Mouse (Mus musculus) 3134 (cell line): ENCODE measurements around the gene C8g.

ENCODE experiments used
- DNase-seq: peaks from one replicate; pipeline ENCODE4 v3.0.0-alpha.2; 2011; ENCODE audit warnings: low spot score; ENCODE audit not compliant: insufficient read length; ENCODE audit errors: extremely low read depth

C8g gene

DNA sequence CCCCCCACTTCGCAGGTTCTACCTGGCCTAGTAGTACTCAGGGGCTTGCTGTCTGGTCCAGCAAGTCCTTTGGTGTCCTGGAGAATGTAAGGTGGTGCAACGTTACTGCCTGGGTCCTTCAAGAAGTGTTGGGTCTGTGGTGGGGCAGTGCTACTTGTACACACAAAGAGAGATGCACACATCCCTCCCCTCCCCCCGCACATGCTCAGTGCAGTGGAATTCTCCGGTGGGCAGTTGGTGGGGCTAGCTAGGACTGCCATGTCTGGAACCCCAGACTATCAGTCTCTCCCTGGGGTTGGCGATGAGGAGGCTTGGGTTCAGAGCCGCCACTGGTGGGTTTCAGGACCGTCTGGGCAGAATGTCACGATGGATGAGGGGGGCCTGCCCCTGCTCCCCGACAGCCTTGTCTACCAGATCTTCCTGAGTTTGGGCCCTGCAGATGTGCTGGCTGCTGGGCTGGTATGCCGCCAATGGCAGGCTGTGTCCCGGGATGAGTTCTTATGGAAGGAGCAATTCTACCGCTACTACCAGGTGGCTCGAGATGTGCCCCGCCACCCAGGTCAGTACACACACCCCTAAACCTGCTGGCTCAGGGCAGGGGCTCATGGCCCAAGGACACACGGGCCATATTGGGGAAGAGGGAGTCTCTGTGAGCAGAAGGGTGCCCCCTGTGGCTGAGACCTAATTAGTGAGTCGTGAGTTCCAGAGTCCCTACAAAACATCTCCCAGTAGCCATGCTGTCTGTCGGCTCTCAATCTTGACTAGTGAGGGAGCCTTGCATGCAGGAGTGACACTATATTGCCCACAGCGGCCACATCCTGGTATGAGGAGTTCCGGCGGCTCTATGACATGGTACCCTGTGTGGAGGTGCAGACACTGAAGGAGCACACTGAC lies at the start of gene C8g:
Gene C8g (minus strand): TSS at position 127 of the 894 bp plus-strand sequence.
- DNase-seq: no peak

DNA sequence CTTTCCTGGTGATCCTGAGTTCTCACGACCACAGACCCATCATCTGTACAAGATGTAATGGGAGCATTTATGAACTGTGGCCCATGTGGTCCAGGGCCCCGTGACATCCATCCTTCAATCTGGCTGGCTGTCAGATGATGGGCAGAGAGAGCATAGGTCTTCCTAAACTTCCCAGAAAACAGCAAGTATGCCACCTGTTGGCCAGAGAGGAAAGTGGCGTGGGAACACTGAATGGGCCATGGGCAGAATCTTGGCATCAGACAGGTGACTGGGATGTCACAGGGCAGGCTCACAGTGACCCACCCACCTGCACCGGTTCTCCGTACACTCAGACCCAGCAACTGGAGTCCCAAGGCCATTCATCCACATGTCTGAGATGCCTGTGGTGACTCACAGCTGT lies 49.7 kb upstream of the C8g start:
- peak; percentile 56 for DNase-seq

DNA sequence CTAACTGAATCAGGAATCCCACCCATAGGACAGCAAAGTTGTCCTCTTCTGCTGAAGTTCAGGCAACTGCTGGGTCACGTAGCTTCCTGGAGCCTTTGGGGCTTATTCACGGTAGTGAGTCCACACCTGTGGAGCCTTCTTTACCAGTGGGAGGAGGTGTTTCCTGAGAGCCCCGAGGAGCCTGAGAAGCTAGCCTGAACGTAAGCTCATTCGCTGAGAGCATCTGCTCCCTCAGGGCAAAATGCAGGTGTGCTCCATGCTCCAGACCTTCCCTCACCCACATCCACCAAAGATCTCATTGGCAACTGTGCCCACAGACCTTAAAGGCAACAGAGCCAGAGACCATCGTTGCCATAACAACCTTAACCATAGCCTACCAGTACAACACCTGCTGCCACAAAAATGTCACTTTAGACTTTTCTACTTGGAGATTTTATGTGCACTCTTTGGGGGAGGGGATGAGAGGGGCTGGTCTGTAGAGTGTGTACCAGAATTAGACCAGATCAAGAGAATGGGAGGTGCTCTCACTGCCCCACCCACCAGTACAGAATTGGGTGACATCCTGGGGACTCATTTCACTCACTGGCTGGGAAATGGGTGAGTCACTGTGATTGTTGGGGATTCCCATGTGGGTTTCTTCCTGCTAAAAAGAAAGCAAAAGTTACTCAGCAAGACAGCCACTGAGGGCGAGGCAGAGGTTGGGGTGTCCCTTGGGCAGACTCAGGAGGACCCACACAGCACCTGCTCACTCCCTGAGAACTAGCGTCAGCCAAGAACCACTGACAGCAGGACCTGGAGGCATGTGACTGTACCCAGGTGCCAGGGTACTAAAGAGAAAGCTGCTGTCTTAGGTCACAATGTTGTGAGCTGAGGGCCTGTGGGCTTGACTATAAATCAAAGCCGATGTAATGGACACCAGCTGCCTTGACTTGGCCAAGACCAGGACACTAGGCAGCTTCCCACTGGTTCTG lies 47.8 kb upstream of the C8g start:
- peak; percentile 72 for DNase-seq

DNA sequence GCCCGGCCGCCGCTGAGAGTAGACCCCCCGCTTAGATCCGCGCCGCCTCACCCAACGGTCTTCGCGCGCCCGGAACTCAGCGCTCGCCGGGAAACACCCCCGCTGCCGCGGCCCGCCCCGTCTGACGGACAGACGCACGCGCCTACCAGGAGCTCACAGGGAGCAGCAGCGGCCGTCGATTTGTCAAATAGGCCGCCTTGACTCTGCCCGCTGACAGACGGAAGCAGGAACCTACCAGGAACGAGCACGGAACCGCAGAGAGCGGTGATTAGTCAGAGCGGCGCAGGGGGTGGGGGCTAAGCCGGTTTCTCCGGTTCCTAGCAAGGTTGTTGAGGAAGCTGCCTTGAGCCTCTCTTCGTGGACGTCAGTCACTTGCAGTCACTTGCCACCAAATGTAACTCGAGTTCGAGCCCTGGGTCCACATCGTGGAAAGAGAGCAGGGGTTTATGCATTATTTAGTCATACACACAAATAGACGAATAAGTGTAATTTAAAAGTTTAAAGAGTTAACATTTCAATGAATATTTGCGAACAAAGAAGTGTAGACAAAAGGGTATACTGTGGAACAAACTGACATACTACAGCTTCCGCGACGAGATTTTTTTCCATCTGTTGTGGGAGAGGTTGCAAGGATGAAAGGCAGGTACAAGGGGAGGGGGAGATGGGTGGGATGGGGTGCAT lies 45.4 kb upstream of the C8g start, which contains the start of gene Traf2:
Gene Traf2 (minus strand): TSS at position 130 of the 681 bp plus-strand sequence.
- peak; percentile 99 for DNase-seq

DNA sequence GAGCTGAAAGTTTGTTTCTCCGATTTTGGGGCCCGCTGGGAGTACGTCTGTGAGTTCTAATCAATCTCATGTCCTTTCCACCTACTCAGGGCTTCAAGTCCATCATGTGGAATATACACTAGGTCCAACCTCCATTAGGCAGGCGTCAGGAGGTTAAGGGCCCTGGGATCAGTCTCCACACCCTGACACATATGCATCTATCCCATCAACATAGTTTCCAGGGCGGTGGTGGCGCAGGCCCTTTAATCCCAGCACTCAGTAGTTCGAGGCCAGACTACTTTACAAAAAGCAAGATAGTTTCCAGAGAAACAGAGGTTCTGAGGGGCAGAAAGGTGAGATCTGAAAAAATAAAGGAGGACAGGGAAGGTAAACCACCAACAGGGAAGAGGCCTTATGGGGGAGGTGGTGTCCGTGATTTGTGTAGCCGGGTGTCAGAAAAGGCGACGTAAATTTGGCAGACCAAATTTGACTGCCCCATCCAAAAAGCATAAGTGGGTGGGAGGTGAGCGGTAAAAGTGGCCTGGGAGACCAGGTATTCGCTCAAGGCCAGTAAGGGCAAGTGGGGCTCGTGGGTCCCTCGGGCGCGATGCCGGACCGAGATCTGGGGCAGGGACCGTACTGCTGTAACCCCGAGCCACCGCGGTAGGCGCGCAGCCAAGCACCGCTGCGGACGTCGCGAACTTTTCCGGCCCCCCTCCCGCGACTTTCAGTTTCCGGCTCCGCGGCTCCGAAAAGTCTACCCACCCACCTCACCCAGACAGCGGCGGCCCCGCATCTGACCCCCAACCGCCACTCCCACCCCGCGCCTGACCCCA lies 44.7 kb upstream of the C8g start:
- no peak for DNase-seq

DNA sequence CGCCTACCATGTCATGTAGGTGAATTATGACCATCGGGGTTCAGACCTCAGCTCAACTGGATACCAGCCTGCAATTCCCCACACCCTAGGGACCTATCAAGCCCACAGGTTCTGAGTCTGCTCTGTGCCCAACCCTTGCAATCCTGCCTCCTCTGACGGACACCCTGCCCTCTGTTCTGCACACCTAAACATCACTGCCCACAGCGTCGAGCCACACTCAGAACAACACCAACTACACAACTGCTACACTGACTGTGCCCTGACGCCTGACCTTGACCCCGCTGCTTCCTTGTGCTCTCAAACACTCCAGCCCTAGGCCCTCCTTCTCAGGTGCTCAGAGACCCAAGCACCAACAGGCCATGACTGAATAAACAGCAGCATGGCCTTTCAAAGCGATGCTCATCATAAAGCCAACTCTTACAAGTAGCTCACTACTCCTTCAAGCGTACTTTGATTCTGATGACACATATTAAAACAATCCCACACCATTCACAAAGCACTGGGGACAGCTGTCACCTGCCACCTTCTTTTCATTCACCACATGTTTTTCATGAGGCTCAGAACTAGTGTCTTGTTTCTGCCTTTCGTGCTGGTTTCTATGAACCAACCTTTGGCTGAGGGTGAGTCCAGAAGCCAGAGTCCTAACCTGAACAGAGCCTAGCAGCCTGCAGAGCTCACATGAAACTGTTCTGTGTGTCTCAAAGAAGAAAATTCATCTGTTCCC lies 40.3 kb upstream of the C8g start:
- peak; percentile 34 for DNase-seq

DNA sequence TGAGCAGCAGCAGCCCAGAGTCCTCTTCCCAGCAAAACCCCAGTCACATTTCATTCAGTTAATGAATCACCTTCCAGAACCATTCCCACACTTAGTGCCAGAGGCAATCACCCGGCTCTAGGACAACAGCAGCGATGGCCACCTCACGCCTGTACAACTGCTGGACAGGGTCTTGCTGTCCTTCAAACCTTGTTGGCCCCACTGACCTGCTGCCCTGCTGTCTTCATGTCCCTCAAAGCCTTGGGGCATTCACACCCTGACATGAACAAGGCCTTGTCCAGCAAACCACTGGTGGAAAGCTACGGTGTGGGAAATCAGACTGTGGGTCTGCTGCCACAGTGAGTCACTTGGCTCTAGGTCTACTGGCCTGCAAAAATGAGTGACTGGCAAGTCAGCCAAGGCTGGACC lies 39.0 kb upstream of the C8g start:
- DNase-seq: peak; percentile 77

DNA sequence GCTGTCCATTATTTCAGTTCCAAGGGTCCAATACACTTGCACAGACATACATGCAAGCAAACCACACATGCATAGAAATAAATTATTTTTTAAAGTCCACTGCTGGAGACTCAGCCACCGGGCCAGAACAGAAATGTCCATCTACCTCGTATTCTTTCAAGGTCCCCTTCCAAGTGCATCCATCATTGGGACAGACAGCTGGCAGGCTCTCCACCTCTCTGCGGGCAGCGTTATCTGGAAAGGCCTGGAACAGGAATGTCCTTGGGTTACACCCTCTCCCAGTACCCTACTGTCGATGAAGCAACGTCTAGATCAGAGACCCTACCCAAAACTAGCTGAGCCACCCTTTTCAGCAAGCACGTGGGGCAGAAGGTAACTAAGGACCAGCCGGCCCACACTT lies 35.0 kb upstream of the C8g start:
- DNase-seq: no peak

DNA sequence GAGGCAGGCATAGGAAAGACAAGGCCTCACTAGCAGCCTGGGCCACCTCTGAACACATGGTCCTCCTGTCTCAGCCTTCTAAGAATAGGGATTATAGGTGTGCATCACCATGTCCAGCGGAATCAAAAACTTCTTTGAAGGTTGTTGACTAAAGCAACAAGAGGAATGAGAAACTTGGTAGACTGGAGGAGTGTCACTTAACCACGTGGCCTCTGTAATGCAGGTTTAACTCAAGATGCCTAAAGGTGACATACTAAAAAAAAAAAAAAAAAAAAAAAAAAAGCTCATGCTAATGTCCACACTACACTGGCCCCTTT lies 33.3 kb upstream of the C8g start:
- no peak for DNase-seq

DNA sequence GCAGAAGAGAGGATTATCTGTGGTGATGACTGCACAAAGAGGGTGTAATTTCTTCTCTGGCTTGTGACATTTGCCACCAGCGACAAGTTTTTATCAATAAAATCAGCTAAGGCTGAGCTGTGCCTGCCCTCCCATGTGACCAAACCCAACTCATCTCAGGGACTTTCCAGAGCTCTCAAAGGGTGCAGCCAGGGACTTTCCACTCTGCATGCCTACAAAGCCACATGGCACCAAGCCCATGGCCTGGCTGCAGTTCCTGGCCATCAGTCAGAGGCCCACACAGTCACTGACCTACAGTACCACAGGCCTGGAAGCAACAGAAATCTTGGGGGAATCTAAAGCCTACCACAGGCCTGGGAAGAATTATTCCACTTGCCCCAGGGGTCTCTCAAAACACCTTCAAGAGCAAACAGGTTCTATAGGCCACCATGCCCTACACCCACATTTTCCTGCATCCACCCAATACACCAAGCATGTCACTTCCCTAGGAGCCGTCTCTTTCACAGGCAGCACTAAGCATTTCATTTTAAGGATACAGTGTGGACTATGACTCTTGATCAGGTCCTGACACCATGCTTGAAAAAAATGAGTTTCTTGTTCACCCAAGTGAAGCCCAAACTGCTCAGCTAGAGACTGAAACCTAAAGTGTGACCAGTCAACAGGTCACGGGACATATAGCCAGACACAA lies 32.8 kb upstream of the C8g start:
- peak; percentile 83 for DNase-seq

DNA sequence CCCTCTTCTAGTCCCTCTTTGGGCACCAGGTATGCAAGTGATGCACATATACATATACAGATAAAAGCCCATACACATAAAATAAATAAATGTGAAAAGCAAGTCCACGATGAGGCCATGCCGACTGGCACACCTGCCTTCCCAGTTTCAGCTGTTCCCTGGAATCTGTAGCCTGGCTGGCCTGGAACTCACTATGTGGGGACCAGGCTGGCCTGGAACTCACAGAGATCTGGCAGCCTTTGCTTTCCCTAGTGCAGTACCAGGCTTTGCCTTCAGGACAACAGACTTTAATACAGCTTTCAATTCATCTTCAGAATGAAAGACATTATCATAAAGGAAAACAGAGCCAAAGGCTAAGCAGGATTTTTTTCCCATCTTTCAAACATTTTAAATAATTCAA lies 32.2 kb upstream of the C8g start:
- DNase-seq: no peak

DNA sequence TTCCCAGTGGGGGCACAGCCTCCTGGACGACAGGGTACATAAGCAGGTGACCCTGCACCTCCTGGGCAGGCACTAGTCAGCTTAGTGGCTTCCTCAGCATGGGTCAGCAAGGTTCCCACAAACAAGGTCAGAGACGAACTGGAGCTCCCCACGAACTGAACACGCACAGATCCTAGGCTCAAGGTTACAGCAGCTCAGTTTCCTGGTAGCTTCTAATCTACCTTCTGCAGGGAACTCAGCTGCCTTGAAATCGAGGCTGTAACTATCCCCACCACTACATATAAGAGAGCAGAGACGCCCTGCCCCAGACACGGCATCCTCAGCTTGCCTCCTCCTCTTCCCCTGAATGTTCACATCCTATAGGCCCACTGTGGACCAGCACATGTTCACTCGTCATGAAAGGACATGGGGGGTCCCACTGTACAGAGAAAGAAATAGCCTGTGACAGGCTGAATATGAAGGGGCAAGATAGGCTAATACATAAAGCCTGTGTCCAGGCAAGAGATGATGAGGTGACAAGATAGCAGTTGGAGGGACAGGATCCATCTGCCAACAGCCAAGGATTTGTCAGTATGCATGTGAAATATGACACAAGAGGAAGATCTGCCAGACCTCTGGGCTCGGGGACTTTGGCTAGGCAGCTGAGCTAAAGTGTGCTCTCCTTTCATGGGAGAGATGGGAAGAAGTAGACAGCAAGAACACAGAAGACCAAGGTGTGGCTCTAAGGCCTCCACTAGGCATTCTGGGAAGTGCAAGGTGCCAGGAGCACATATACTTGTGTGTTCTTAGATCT lies 25.2 kb upstream of the C8g start:
- no peak for DNase-seq

DNA sequence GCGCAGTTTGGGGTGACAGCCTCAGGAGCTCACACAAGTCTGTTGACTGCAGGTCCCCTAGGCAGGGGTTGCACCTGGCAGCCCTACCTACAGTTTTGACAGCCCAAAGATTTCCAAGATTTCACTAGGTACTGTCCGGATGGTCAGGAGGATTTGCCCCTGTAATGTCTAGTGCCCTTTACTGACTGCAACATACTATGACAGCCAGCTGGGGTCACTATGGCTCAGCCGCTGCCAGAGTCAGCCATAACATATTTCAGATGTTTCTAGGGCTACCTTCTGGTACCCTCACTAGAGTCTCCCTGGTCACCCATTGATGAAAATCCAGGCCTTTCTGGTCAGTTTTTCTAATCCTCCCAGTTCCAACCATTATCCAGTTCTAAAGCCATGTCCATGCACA lies 8.4 kb upstream of the C8g start:
- no peak for DNase-seq

DNA sequence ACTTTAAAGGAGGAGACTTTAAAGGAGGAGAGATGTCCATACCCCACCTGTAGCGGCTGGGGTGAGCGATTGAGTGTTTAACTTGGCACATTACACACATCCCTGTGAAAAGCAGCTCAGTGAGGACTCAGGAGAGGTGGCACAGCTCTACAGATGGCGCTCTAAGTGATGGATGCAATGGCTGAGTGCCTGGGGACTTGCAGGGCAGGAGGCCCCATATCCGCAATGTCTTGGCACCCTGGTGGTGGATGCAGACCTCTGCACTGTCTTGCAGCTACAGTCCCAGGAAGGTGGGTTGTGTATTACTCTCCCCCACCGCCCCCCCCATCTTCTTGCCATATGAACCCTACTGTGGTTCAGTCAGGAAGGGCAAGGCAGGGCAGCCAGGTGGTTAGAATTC lies 5.4 kb upstream of the C8g start:
- no peak for DNase-seq

DNA sequence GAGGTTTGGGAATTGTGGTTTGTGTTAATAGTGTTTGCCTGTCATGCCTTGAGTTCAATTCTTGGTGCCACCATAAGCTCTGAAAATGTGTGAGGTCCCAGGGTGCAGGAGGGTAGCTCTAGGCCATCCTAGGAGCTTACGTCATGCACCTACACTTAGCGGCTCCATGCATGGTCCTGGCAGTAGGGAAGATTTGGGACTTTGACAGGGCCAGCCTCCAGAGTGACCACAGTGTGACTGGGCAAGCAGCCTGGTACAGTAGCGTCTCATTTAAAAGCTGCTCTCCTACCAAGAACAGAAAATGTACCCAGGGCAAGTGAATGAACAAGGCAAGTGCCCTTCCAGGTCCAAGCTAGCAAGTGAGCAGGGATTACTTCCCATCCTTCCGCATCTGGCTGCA lies 4.3 kb upstream of the C8g start:
- no peak for DNase-seq

DNA sequence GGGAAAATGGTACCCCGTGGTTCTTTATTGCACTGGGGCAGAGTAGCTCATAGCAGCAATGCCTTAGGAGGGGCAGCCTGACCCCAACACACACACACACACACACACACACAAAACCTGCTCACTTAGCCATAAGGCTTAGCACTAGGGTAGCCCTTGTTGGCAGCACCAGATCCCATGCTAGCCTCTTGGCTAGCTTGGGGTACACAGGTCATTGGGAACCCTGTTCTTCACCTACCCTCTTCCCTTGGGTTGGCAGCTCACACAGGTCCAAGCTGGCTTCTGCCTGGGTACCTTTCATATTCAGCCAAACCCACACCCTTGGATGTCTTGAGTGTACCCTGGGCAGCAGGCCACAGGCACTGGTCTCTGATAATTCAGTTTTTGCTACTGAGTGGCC lies 3.5 kb upstream of the C8g start:
- DNase-seq: no peak

DNA sequence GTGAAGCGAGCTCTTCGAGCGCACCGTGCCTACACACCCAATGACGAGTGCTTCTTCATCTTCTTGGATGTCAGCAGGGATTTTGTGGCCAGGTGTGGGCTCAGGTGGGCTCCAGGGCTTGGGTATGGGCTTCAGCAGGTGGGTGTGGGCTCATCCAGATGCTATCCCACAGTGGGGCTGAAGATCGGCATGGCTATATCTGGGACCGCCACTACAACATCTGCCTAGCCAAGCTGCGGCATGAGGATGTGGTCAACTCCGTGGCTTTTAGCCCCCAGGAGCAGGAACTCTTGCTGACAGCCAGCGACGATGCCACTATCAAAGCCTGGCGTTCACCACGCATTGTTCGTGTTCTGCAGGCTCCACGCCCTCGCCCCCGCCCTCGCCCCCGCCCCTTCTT lies 3.0 kb upstream of the C8g start:
- DNase-seq: no peak

DNA sequence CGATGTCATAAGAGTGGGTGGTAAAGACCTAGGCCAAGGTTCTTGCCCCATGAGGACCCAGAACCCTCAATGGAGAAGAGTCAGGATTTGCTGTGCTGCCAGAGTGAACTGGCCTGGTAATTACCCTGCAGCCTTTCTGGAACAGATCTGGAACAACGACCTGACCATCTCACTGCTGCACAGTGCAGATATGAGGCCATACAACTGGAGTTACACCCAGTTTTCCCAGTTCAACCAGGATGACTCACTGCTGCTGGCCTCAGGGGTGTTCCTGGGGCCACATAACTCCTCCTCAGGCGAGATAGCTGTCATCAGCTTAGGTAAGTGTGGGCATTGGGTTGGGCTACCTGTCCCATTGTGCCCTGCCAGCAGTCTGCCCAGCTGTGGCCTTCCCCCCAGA lies 1.2 kb upstream of the C8g start:
- no peak for DNase-seq
